Comparison of ENCODE assay signal across 8 mouse cellular contexts in genomic region chr8:83290176-83290575, GRCm38 (mm10). TPM values are rescaled to one million over a fixed set of nuclear protein-coding genes. Genes with fewer than 3 reads are reported as not detected.
DNase-seq lines count a peak whose midpoint lies in the region; ATAC-seq and TF ChIP-seq lines count a peak whose summit lies in the region.

Gene Ucp1 (plus strand): TSS chr8:83290352.

- H3K36me3 ChIP-seq in testis, adult 2 months (ENCODE audit: control insufficient read depth, insufficient read depth, low read length), result no peaks in the 10 kb centered on the region
- no peaks in the 10 kb centered on the region for H3K36me3 ChIP-seq in hindbrain, embryonic 12.5 days
- H3K36me3 ChIP-seq in midbrain, embryonic 13.5 days, result no peaks in the 10 kb centered on the region

- WGBS in hindbrain, embryonic 12.5 days, result 4% methylated on average over 20 of the region's 20 CpGs
- WGBS in midbrain, embryonic 13.5 days, result 4% methylated on average over 19 of the region's 20 CpGs

- ATAC-seq in cerebellum, adult (ENCODE audit: insufficient number of reproducible peaks, low FRiP score, low TSS enrichment), result 0 out of 2 replicates have a peak, but pooled peaks have one; percentile 45
- no peak for ATAC-seq in hindbrain, embryonic 12.5 days (ENCODE audit: low FRiP score)
- ATAC-seq in midbrain, embryonic 13.5 days, result peak; percentile 27; the same call in 1 of the 2 replicates

- no peak for TF ChIP-seq POLR2A in testis, adult 2 months (IDR thresholded peaks at IDR 0.05; ENCODE audit: control insufficient read depth, low read depth, low read length)

- DNase-seq in cerebellum, adult 11-12 months, result no peak
- no peak for DNase-seq in testis, postnatal 14 days (ENCODE audit: low spot score)
- DNase-seq in left cerebral cortex, adult 8-10 months (ENCODE audit: low spot score in 2 of 2), result no peak
- no peak for DNase-seq in left cerebral cortex, adult 2 months (ENCODE audit: extremely low spot score in 1 of 2, low spot score in 2 of 2)

- H3K27ac ChIP-seq in testis, adult 2 months (ENCODE audit: control insufficient read depth, insufficient read depth, low read depth, low read length), result no peak within 1 kb of the TSS
- H3K27ac ChIP-seq in hindbrain, embryonic 12.5 days, result no peak within 1 kb of the TSS
- no peak within 1 kb of the TSS for H3K27ac ChIP-seq in midbrain, embryonic 13.5 days
- H3K27ac ChIP-seq in left cerebral cortex, adult 2 months, result no peak within 1 kb of the TSS

- intact Hi-C loops in left cerebral cortex, adult 2 months (cut with DNase I), result no loop called here

- no peaks in the 10 kb centered on the region for H3K9me3 ChIP-seq in hindbrain, embryonic 12.5 days (replicated peaks)
- H3K9me3 ChIP-seq in midbrain, embryonic 13.5 days, result no peaks in the 10 kb centered on the region

- no peak for TF ChIP-seq CTCF in testis, adult 2 months (IDR thresholded peaks at IDR 0.05; ENCODE audit: control insufficient read depth, insufficient read depth, insufficient replicate concordance, low read depth, low read length)
- TF ChIP-seq CTCF in left cerebral cortex, adult 2 months (IDR thresholded peaks at IDR 0.05), result no peak

- peak within 1 kb of the TSS; percentile 35; the same call in 1 of the 2 replicates for H3K9ac ChIP-seq in hindbrain, embryonic 12.5 days
- H3K9ac ChIP-seq in midbrain, embryonic 13.5 days (replicated peaks), result no peak within 1 kb of the TSS

- H3K4me3 ChIP-seq in testis, adult 2 months (ENCODE audit: control insufficient read depth, low read depth, low read length), result peak within 1 kb of the TSS; percentile 6; the same call in 1 of the 2 replicates
- peak within 1 kb of the TSS; percentile 18 for H3K4me3 ChIP-seq in hindbrain, embryonic 12.5 days
- H3K4me3 ChIP-seq in midbrain, embryonic 13.5 days (replicated peaks), result peak within 1 kb of the TSS; percentile 14; the same call in 1 of the 2 replicates
- no peak within 1 kb of the TSS for H3K4me3 ChIP-seq in left cerebral cortex, adult 2 months

- H3K4me2 ChIP-seq in hindbrain, embryonic 12.5 days (replicated peaks), result peak within 1 kb of the TSS; percentile 51
- peak within 1 kb of the TSS; percentile 47 for H3K4me2 ChIP-seq in midbrain, embryonic 13.5 days (replicated peaks)

- H3K4me1 ChIP-seq in testis, adult 2 months (ENCODE audit: control insufficient read depth, insufficient read depth, low read length), result peaks cover 3% of the 10 kb centered on the region; the same call in 1 of the 2 replicates
- H3K4me1 ChIP-seq in hindbrain, embryonic 12.5 days, result peaks cover 5% of the 10 kb centered on the region; the same call in 1 of the 2 replicates
- peaks cover 6% of the 10 kb centered on the region for H3K4me1 ChIP-seq in midbrain, embryonic 13.5 days (replicated peaks)

- no peaks in the 10 kb centered on the region for H3K27me3 ChIP-seq in testis, adult 2 months (ENCODE audit: control insufficient read depth, insufficient read depth, low read length)
- H3K27me3 ChIP-seq in hindbrain, embryonic 12.5 days, result peaks cover 18% of the 10 kb centered on the region
- peaks cover 18% of the 10 kb centered on the region for H3K27me3 ChIP-seq in midbrain, embryonic 13.5 days

RNA-seq across cellular contexts. Expression of gene Ucp1, which starts in this region (rescaled TPM):
- 0.12 and 0.20 TPM in 2 replicates for polyA plus RNA-seq in testis, adult 2 months (2012; rRNA removed)
- polyA plus RNA-seq in hindbrain, embryonic 12.5 days (2016; fragmentation: Nextera tagmentation; extraction: Ambion mirVana), result 0.13 and 0.27 TPM in 2 replicates
- polyA plus RNA-seq in midbrain, embryonic 13.5 days (2015; fragmentation: Nextera tagmentation; extraction: Ambion mirVana), result 0.15 and 0.16 TPM in 2 replicates
- not detected for total RNA-seq in left cerebral cortex, adult 8-10 months (2022)
- total RNA-seq in left cerebral cortex, adult 2 months (2021), result not detected

Comparison
In these comparisons a context has a peak if more than half of its experiments do, and no peak if none do; other contexts are left out.
1. Peak in ATAC-seq, H3K4me3 ChIP-seq and H3K4me2 ChIP-seq in midbrain, embryonic 13.5 days; RNA of the gene not detected or under 1 TPM.